Mouse (Mus musculus): ENCODE measurements around the gene Angptl6.

DNA sequence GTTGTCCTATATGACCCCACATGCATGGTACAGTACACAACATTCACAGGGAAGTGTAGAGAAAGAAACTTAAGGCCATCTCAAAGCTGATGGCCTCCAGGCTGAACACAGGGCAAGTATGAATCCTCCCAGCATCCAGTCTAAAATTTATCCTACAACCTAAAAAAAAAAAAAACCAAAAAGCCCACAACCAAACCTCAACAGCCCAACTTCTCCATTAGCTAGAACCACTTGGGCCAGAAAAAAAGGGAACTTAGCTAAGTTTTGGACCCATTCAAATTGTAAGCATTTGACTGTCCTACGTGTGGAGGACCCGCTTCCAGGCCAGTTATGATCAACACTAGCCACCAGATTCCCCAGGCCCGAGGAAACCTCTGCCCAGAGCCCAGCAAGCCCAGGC lies 43.7 kb upstream of the Angptl6 start:
- TF ChIP-seq CTCF (IDR thresholded peaks at IDR 0.05; ENCODE audit: extremely low read depth, insufficient read depth, insufficient read length, insufficient replicate concordance): no peak
- no peak for TF ChIP-seq POLR2A (IDR thresholded peaks at IDR 0.05; ENCODE audit: low read depth, low read length)
